ENCODE assay signal across 16 mouse cellular contexts in the genomic region with DNA sequence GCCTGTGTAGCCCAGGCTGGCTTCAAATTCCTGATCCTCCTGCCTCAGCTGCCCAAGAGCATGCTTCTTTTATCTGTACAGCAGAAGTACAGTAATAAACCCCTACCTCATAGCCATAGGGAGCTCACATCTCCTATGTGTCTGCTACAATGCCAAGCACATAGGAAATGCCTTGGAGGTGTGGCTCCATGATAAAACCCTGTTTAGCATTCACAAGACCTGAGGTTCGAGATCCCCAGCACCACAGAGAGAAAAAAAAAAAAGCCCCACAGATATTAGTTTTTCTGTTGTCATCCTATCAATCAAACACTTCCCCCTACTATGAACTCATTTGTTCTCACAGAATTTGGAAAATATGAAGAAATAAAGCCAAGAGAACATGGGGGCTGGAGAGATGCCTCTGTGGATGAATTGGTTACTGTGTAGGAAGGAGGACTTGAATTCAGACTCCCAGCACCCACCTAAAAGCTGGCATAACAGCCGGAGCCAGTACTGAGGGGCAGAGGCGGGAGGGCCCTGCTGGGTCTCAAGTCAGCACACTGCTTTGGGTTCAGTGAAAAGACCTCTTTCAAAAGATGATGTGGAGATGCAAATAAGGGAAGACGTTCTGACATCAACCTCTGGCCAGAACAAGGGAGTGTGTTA. TPM values are rescaled to one million over a fixed set of nuclear protein-coding genes. Genes with fewer than 3 reads are reported as not detected.
"Had no signal": no experiment of that assay in that cellular context is flagged by ENCODE, and none has a peak within 500 bp of the region (broad histone marks: within the 10 kb centered on the region; RNA-seq: fewer than 3 reads in every experiment).

No protein-coding gene starts in this region.

- H3K9me3 ChIP-seq: neural tube, embryonic 12.5 days had no signal

- H3K4me2 ChIP-seq: limb, embryonic 12.5 days; lung, embryonic 14.5 days; neural tube, embryonic 12.5 days had no signal

- H3K9ac ChIP-seq: limb, embryonic 12.5 days; lung, embryonic 14.5 days; neural tube, embryonic 12.5 days had no signal

- H3K4me3 ChIP-seq: limb, embryonic 12.5 days; midbrain, embryonic 10.5 days; neural tube, embryonic 12.5 days had no signal

- H3K27ac ChIP-seq: limb, embryonic 12.5 days; midbrain, embryonic 10.5 days; neural tube, embryonic 12.5 days had no signal

- H3K4me1 ChIP-seq: neural tube, embryonic 12.5 days had no signal

- ATAC-seq: inflammation-experienced regulatory T-cells, adult 6 months; intestine, postnatal 0 days had no signal

- DNase-seq: kidney, adult 8-10 months; kidney, postnatal 36 days; lung, embryonic 14.5 days; lung, postnatal 10 days; lung, postnatal 4 days; midbrain, embryonic 14.5 days; right cerebral cortex, postnatal 4 days; spleen, adult 18-20 months; thymus, adult 18-20 months; thymus, postnatal 14 days had no signal

- H3K36me3 ChIP-seq: limb, embryonic 12.5 days; midbrain, embryonic 10.5 days; neural tube, embryonic 12.5 days had no signal

RNA-seq across cellular contexts. Expression of a gene that starts 11.8 kb away (rescaled TPM):
- total RNA-seq: liver, adult 2 months had no signal
- polyA plus RNA-seq: limb, embryonic 12.5 days; liver, adult 2 months; midbrain, embryonic 10.5 days had no signal
